Mouse (Mus musculus) erythroblast, embryonic 14.5 days (primary cell): ENCODE results near the gene Tomm22.

Experiments used
- GATA1 ChIP-seq: IDR thresholded peaks from 2 replicates; pipeline ENCODE4 v1.6.1; 2012; ENCODE audit warnings: low read length, inconsistent platforms, mixed read lengths
- TAL1 ChIP-seq: IDR thresholded peaks from 3 replicates; pipeline ENCODE4 v1.6.1; 2012; ENCODE audit warnings: low read length, inconsistent platforms, mixed read lengths

GRCm38 (mm10) chr15:79658531-79659375 is 11.9 kb upstream of the Tomm22 start, which contains the start of the genes Fam227a and Cby1:
- TF ChIP-seq GATA1 (no peak), TAL1 (no peak)
